8 mouse cellular contexts compared by ENCODE assay signal in genomic region chr2:32908272-32908671, GRCm38 (mm10). TPM values are rescaled to one million over a fixed set of nuclear protein-coding genes. Genes with fewer than 3 reads are reported as not detected.
DNase-seq lines count a peak whose midpoint lies in the region; ATAC-seq and TF ChIP-seq lines count a peak whose summit lies in the region.

No protein-coding gene starts in this region.

- no peak for TF ChIP-seq CTCF in embryonic fibroblast, embryonic 13.5 days (IDR thresholded peaks at IDR 0.05; ENCODE audit: borderline replicate concordance, insufficient read depth, low read length)

- H3K36me3 ChIP-seq in hindbrain, embryonic 10.5 days = peaks cover 25% of the 10 kb centered on the region
- H3K36me3 ChIP-seq in limb, embryonic 14.5 days (ENCODE audit: control insufficient read depth, insufficient read depth, low read length) = peaks cover 30% of the 10 kb centered on the region
- H3K36me3 ChIP-seq in neural tube, embryonic 11.5 days (ENCODE audit: control insufficient read depth, insufficient read depth, low read length) = no peaks in the 10 kb centered on the region; the same call in 1 of the 2 replicates

- H3K4me3 ChIP-seq in embryonic fibroblast, embryonic 13.5 days (ENCODE audit: insufficient read depth, low read length) = no peak overlapping the region
- 0 out of 2 replicates have a peak overlapping the region, but pooled peaks have one; percentile 16 for H3K4me3 ChIP-seq in hindbrain, embryonic 10.5 days
- H3K4me3 ChIP-seq in limb, embryonic 14.5 days (replicated peaks; ENCODE audit: low read length) = no peak overlapping the region
- H3K4me3 ChIP-seq in neural tube, embryonic 11.5 days (ENCODE audit: low read depth, low read length) = no peak overlapping the region

- H3K4me1 ChIP-seq in embryonic fibroblast, embryonic 13.5 days (ENCODE audit: control insufficient read depth, insufficient read depth, low read length) = peaks cover 10% of the 10 kb centered on the region
- peaks cover 48% of the 10 kb centered on the region for H3K4me1 ChIP-seq in hindbrain, embryonic 10.5 days (replicated peaks)
- peaks cover 19% of the 10 kb centered on the region for H3K4me1 ChIP-seq in limb, embryonic 14.5 days (ENCODE audit: control insufficient read depth, insufficient read depth, low read length)
- peaks cover 24% of the 10 kb centered on the region for H3K4me1 ChIP-seq in neural tube, embryonic 11.5 days (ENCODE audit: control insufficient read depth, insufficient read depth, low read length)

- intact Hi-C loops in left cerebral cortex, postnatal 10 days (cut with DNase I) = no loop called here
- intact Hi-C loops in left cerebral cortex, postnatal 36 days (cut with DNase I) = loop anchor here (2.0 kb wide), 1 partner anchor 31 kb away; the partner anchor contains the start of gene Fam129b

- WGBS in hindbrain, embryonic 10.5 days = 0% methylated on average over 6 of the region's 6 CpGs
- 19% methylated on average over 6 of the region's 6 CpGs for WGBS in limb, embryonic 14.5 days
- 8% methylated on average over 6 of the region's 6 CpGs for WGBS in neural tube, embryonic 11.5 days

- no peaks in the 10 kb centered on the region for H3K27me3 ChIP-seq in hindbrain, embryonic 10.5 days (ENCODE audit: insufficient read depth, poor library complexity, severe bottlenecking)
- no peaks in the 10 kb centered on the region for H3K27me3 ChIP-seq in limb, embryonic 14.5 days (ENCODE audit: control insufficient read depth, insufficient read depth, low read length)
- H3K27me3 ChIP-seq in neural tube, embryonic 11.5 days (ENCODE audit: control insufficient read depth, insufficient read depth, low read length) = no peaks in the 10 kb centered on the region

- no peaks in the 10 kb centered on the region for H3K9me3 ChIP-seq in hindbrain, embryonic 10.5 days
- no peaks in the 10 kb centered on the region for H3K9me3 ChIP-seq in limb, embryonic 14.5 days (ENCODE audit: control insufficient read depth, low read length)
- no peaks in the 10 kb centered on the region for H3K9me3 ChIP-seq in neural tube, embryonic 11.5 days (ENCODE audit: control insufficient read depth, low read length)

- peak overlapping the region; percentile 19; the same call in 1 of the 2 replicates for H3K27ac ChIP-seq in embryonic fibroblast, embryonic 13.5 days (ENCODE audit: insufficient read depth, low read length)
- H3K27ac ChIP-seq in hindbrain, embryonic 10.5 days = peak overlapping the region; percentile 82
- H3K27ac ChIP-seq in limb, embryonic 14.5 days (replicated peaks; ENCODE audit: low read depth, low read length) = peak overlapping the region; percentile 72
- H3K27ac ChIP-seq in neural tube, embryonic 11.5 days (ENCODE audit: low read depth, low read length) = peak overlapping the region; percentile 54

- no peak overlapping the region for H3K9ac ChIP-seq in limb, embryonic 14.5 days (ENCODE audit: low read depth, low read length, severe bottlenecking)
- H3K9ac ChIP-seq in neural tube, embryonic 11.5 days (ENCODE audit: low read length) = peak overlapping the region; percentile 6

- no peak for TF ChIP-seq POLR2A in embryonic fibroblast, embryonic 13.5 days (IDR thresholded peaks at IDR 0.05; ENCODE audit: low read depth, low read length)
- TF ChIP-seq POLR2A in limb, embryonic 14.5 days (IDR thresholded peaks at IDR 0.05; ENCODE audit: borderline replicate concordance, extremely low read depth, insufficient read depth, insufficient read length) = no peak

- peak; percentile 73 to 89 for DNase-seq in left cerebral cortex, postnatal 10 days (ENCODE audit: extremely low spot score in 1 of 2, low spot score in 2 of 2)
- no peak for DNase-seq in left cerebral cortex, postnatal 36 days (ENCODE audit: low spot score in 2 of 2)
- peak; percentile 62 for DNase-seq in hindbrain, embryonic 10.5 days (ENCODE audit: low spot score)
- DNase-seq in limb, embryonic 14.5 days (ENCODE audit: low spot score) = peak; percentile 80
- DNase-seq in neural tube, embryonic 11.5 days (ENCODE audit: low spot score) = peak; percentile 71
- DNase-seq in cerebellum, postnatal 36 days = no peak
- no peak for DNase-seq in right cerebral cortex, adult 18-20 months

- ATAC-seq in limb, embryonic 14.5 days (ENCODE audit: low FRiP score, low read depth) = peak; percentile 60
- ATAC-seq in neural tube, embryonic 11.5 days (ENCODE audit: insufficient read depth, low FRiP score, low TSS enrichment) = 0 out of 2 replicates have a peak, but pooled peaks have one; percentile 48

- 0 out of 2 replicates have a peak overlapping the region, but pooled peaks have one; percentile 10 for H3K4me2 ChIP-seq in limb, embryonic 14.5 days (replicated peaks; ENCODE audit: low read depth, low read length, severe bottlenecking)
- H3K4me2 ChIP-seq in neural tube, embryonic 11.5 days (ENCODE audit: low read depth) = no peak overlapping the region

RNA-seq across cellular contexts. Expression of gene Fam129b, which starts 32.4 kb away (rescaled TPM):
- total RNA-seq in left cerebral cortex, postnatal 10 days (2021) = 10 to 100 TPM; 26.0 to 26.6 TPM
- total RNA-seq in left cerebral cortex, postnatal 36 days (2021) = 10 to 100 TPM; 22.6 to 23.7 TPM
- polyA plus RNA-seq in embryonic fibroblast, embryonic 13.5 days (2011; ENCODE audit: insufficient read length, low read depth, missing spikeins) = 142 and 223 TPM in 2 replicates
- polyA plus RNA-seq in hindbrain, embryonic 10.5 days (2016; fragmentation: Nextera tagmentation; extraction: Ambion mirVana) = 34.3 and 36.1 TPM in 2 replicates
- polyA plus RNA-seq in limb, embryonic 14.5 days (2012; rRNA removed) = 73.5 and 81.0 TPM in 2 replicates
- polyA plus RNA-seq in limb, embryonic 14.5 days (2014; fragmentation: Nextera tagmentation; extraction: Ambion mirVana) = 45.9 and 46.2 TPM in 2 replicates
- polyA plus RNA-seq in neural tube, embryonic 11.5 days (2014; fragmentation: Nextera tagmentation; extraction: Ambion mirVana) = 17.0 and 17.2 TPM in 2 replicates

RNA-seq across cellular contexts. Expression of gene Rpl12, which starts 53.1 kb away (rescaled TPM):
- 100 to 1,000 TPM; 145 to 166 TPM for total RNA-seq in left cerebral cortex, postnatal 10 days (2021)
- total RNA-seq in left cerebral cortex, postnatal 36 days (2021) = 100 to 1,000 TPM; 107 to 115 TPM
- polyA plus RNA-seq in embryonic fibroblast, embryonic 13.5 days (2011; ENCODE audit: insufficient read length, low read depth, missing spikeins) = 64.0 and 65.9 TPM in 2 replicates
- 131 and 166 TPM in 2 replicates for polyA plus RNA-seq in hindbrain, embryonic 10.5 days (2016; fragmentation: Nextera tagmentation; extraction: Ambion mirVana)
- 1,366 and 1,484 TPM in 2 replicates for polyA plus RNA-seq in limb, embryonic 14.5 days (2012; rRNA removed)
- polyA plus RNA-seq in limb, embryonic 14.5 days (2014; fragmentation: Nextera tagmentation; extraction: Ambion mirVana) = 237 and 247 TPM in 2 replicates
- 147 and 152 TPM in 2 replicates for polyA plus RNA-seq in neural tube, embryonic 11.5 days (2014; fragmentation: Nextera tagmentation; extraction: Ambion mirVana)

RNA-seq across cellular contexts. Expression of gene Lrsam1, which starts 53.1 kb away (rescaled TPM):
- 10 to 100 TPM; 36.3 to 38.9 TPM for total RNA-seq in left cerebral cortex, postnatal 10 days (2021)
- total RNA-seq in left cerebral cortex, postnatal 36 days (2021) = 10 to 100 TPM; 34.7 to 36.2 TPM
- 15.3 and 18.5 TPM in 2 replicates for polyA plus RNA-seq in embryonic fibroblast, embryonic 13.5 days (2011; ENCODE audit: insufficient read length, low read depth, missing spikeins)
- polyA plus RNA-seq in hindbrain, embryonic 10.5 days (2016; fragmentation: Nextera tagmentation; extraction: Ambion mirVana) = 11.5 TPM in 2 replicates
- 18.0 and 20.3 TPM in 2 replicates for polyA plus RNA-seq in limb, embryonic 14.5 days (2012; rRNA removed)
- 9.4 and 11.5 TPM in 2 replicates for polyA plus RNA-seq in limb, embryonic 14.5 days (2014; fragmentation: Nextera tagmentation; extraction: Ambion mirVana)
- polyA plus RNA-seq in neural tube, embryonic 11.5 days (2014; fragmentation: Nextera tagmentation; extraction: Ambion mirVana) = 10.2 and 12.6 TPM in 2 replicates

Comparison
In these comparisons a context has a peak if more than half of its experiments do, and no peak if none do; other contexts are left out.
1. DNase-seq: peak in left cerebral cortex, postnatal 10 days (2 of 2), hindbrain, embryonic 10.5 days (single experiment), limb, embryonic 14.5 days (single experiment) and neural tube, embryonic 11.5 days (single experiment); none in left cerebral cortex, postnatal 36 days (0 of 2), cerebellum, postnatal 36 days (0 of 2) and right cerebral cortex, adult 18-20 months (single experiment).
2. H3K27ac ChIP-seq: peak in every context shown above with its lines; median percentile 82 in hindbrain, embryonic 10.5 days; 72 in limb, embryonic 14.5 days; 54 in neural tube, embryonic 11.5 days; 19 in embryonic fibroblast, embryonic 13.5 days.